Mouse (Mus musculus) stomach, postnatal 0 days (tissue): Measurements from ENCODE around the gene Gli3.

ENCODE experiments used
- CTCF ChIP-seq: IDR thresholded peaks from 2 replicates; pipeline ENCODE4 v1.5.1; 2016; ENCODE audit warnings: antibody characterized with exemption, low read depth, mild to moderate bottlenecking, moderate library complexity
- EP300 ChIP-seq: optimal IDR thresholded peaks from 2 replicates; pipeline ENCODE3; 2016; ENCODE audit warnings: antibody characterized with exemption

- no peak for TF ChIP-seq CTCF
- no peak for TF ChIP-seq EP300
Measured at GRCm38 (mm10) chr13:15688074-15688825, 225.2 kb downstream of the Gli3 start.
